Mouse (Mus musculus) forebrain, embryonic 15.5 days (tissue): ENCODE results near the gene Ctps2. TPM values are rescaled to one million over a fixed set of nuclear protein-coding genes. Genes with fewer than 3 reads are reported as not detected.
"Not testable (repeated sequence)": the region's sequence is repeated elsewhere in the genome, so short reads cannot be mapped to it uniquely, and the experiment has no call there.

Experiments used
- ATAC-seq: fragments of 200-750 bp; cut with Nextera tagmentation; replicated peaks from 2 replicates; pipeline ENCODE4 v1.8.0; 2017; ENCODE audit warnings: mild to moderate bottlenecking, moderate TSS enrichment, moderate library complexity
- H3K27ac ChIP-seq: fragments of 300-500 bp; sonication (generic); replicated peaks from 2 replicates; pipeline ENCODE4 v1.5.1; 2015; ENCODE audit warnings: mild to moderate bottlenecking, inconsistent platforms
- H3K27me3 ChIP-seq: fragments of 300-500 bp; sonication (generic); 2 replicates; pipeline ENCODE4 v1.6.1; 2015; ENCODE audit warnings: inconsistent platforms
- H3K36me3 ChIP-seq: fragments of 300-500 bp; sonication (generic); 2 replicates; pipeline ENCODE4 v1.6.1; 2015; ENCODE audit warnings: mild to moderate bottlenecking, inconsistent platforms
- H3K4me1 ChIP-seq: fragments of 300-500 bp; sonication (generic); 2 replicates; pipeline ENCODE4 v1.6.1; 2015; ENCODE audit warnings: inconsistent platforms
- H3K4me2 ChIP-seq: fragments of 300-500 bp; sonication (generic); replicated peaks from 2 replicates; pipeline ENCODE4 v1.6.1; 2015; ENCODE audit warnings: mild to moderate bottlenecking, inconsistent platforms
- H3K4me3 ChIP-seq: fragments of 300-500 bp; sonication (generic); 2 replicates; pipeline ENCODE4 v1.5.1; 2015; ENCODE audit warnings: mild to moderate bottlenecking, inconsistent platforms
- H3K9ac ChIP-seq: fragments of 300-500 bp; sonication (generic); replicated peaks from 2 replicates; pipeline ENCODE4 v1.6.1; 2015; ENCODE audit warnings: mild to moderate bottlenecking, inconsistent platforms
- H3K9me3 ChIP-seq: fragments of 300-500 bp; sonication (generic); 2 replicates; pipeline ENCODE4 v1.6.1; 2016; ENCODE audit warnings: inconsistent platforms
- WGBS: fragments of 180-500 bp; shearing (Covaris S2); methylation state at CpG from one replicate; pipeline ENCODE4 v1.1.7; 2015; ENCODE audit warnings: mixed read lengths; 5-methylcytosine and 5-hydroxymethylcytosine counted together
- polyA plus RNA-seq: library from polyadenylated mRNA; unstranded; fragments of >200 nt; fragmentation: Nextera tagmentation; extraction: Ambion mirVana; gene quantifications from 2 replicates; pipeline ENCODE4 v1.2.1, GENCODE M21; 2015

The Ctps2 gene
- 89.1 and 98.7 TPM in 2 replicates for polyA plus RNA-seq

DNA sequence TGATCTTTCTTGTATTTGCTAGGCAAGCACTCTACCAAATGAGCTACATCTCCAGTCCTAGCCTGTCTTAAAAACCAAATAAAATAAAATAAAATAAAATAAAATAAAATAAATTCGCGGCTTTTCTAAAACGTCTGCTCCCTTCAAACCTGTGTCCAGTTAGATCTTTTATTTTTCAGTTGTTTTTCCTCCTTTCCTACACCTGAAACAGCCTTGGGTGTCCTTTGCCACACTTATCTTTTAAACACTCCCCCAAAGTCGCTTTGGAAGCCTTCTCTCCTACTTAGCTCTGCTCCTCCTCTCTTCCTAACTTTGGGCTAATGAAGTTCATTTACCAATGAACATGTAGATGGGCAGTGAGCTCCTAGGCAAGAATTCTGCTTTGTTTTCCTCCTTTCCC, at the start of gene Ctps2:
Gene Ctps2 (plus strand): TSS at position 301 of the 400 bp plus-strand sequence.
- no peaks in the 10 kb centered on the region for H3K36me3 ChIP-seq
- 22% methylated on average over 4 of the region's 4 CpGs for WGBS
- H3K27ac ChIP-seq = peak within 1 kb of the TSS; percentile 71
- H3K4me1 ChIP-seq = 0 out of 2 replicates have a peak, but pooled peaks cover 7% of the 10 kb centered on the region
- no peaks in the 10 kb centered on the region for H3K27me3 ChIP-seq
- no peaks in the 10 kb centered on the region for H3K9me3 ChIP-seq
- H3K9ac ChIP-seq = peak within 1 kb of the TSS; percentile 70
- ATAC-seq = no peak
- peak within 1 kb of the TSS; percentile 63 for H3K4me3 ChIP-seq
- peak within 1 kb of the TSS; percentile 64 for H3K4me2 ChIP-seq

DNA sequence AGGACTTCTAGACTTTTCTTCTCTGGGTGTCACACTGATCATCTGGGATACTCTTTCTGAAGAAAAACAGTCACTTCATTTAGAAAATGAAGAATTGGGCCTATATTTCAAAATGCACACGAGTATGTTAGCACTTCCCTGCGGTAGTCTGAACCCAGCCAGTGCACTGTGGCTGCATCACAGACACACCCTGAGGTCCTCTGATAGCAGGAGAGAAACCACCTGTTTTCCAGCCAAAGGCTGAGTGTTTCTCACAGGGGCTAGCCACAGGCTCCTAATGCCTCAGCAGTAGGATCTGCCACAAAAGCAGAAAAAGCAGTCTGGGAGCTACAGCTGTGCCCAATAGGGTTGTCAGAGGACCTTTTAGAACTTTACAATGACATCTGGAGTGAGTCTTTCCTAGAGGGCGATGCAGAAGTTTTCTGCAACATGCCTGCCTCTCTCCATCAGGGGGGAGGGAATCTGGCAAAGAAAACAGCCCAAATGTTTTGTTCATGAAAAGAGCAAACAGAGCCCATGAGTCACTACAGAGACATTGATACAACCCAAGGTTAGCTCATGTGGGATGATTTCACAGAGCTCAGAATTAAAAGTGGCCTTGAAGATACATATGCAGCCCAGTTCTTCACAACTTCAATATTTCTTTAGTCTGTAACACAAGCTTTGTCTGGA, 32.6 kb upstream of the Ctps2 start:
- Histone ChIP-seq H3K27me3 (no peaks in the 10 kb centered on the region), H3K4me3 (no peak overlapping the region), H3K36me3 (peaks cover 3% of the 10 kb centered on the region; the same call in 1 of the 2 replicates), H3K9ac (no peak overlapping the region), H3K4me2 (no peak overlapping the region), H3K9me3 (no peaks in the 10 kb centered on the region), H3K27ac (no peak overlapping the region), H3K4me1 (no peaks in the 10 kb centered on the region)
- no peak for ATAC-seq
- 81% methylated on average over 3 of the region's 3 CpGs for WGBS

DNA sequence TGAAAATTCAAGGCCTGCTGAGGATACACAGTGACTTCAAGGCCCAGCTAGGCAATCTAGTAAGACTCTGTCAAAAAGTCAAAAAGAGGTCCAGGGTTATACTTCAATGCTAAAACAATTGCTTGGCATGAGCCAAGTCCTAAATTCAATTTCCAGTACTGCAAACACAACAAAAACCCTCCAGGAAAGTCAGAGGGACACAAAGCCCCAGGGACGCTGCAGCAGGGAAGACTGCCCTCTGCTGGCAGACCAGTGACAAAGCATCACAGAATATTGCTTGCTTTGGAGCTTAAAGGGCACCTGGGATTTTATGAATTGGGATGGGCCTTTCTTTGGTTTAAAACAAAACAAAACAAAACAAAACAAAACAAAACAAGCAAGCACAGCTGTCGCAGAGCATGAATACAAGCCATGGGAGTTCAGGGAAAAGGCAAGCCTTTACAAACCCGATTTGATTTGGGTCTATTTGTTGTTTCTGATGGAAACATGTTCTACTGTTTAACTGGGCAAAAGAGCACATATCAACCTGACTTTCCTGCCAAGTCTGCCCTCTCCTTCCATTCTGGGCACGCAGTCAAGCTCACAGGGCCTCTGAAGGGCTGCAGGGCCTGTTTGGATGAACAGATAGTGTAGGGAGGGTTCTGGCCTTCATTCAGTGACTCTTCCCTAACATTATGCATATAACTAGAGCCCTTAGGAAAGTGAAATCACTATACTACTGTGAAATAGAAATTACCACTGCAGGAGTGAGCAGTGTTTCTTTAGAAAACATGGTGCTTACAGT, 29.1 kb upstream of the Ctps2 start:
- Histone ChIP-seq H3K4me3 (no peak overlapping the region), H3K36me3 (peaks cover 5% of the 10 kb centered on the region; the same call in 1 of the 2 replicates), H3K27ac (no peak overlapping the region), H3K9ac (no peak overlapping the region), H3K9me3 (no peaks in the 10 kb centered on the region), H3K4me1 (no peaks in the 10 kb centered on the region), H3K4me2 (no peak overlapping the region), H3K27me3 (no peaks in the 10 kb centered on the region)
- ATAC-seq = no peak
- 34% methylated on average over 4 of the region's 4 CpGs for WGBS

DNA sequence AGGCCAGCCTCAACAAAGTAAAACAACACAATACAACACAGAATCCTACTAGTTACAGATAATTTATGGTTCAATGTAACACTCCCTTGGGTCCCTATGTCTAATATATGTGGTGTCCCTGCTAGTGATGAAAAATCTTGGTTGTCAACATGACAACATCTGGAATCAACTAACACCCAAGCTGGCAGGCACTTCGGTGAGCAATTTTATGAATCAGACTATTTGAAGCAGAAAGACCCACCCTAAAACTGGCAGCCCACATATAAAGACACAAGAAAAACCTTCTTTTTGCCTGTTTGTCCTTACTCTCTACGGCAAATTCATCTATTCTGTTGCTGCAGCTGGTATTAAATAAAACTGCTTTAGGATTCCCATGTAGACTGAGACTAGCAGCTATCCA, 27.3 kb upstream of the Ctps2 start:
- no peak overlapping the region for H3K9ac ChIP-seq
- H3K4me1 ChIP-seq = no peaks in the 10 kb centered on the region
- H3K36me3 ChIP-seq = peaks cover 11% of the 10 kb centered on the region; the same call in 1 of the 2 replicates
- WGBS = 93% methylated on average over 2 of the region's 2 CpGs
- ATAC-seq = no peak
- no peak overlapping the region for H3K27ac ChIP-seq
- H3K9me3 ChIP-seq = no peaks in the 10 kb centered on the region
- no peaks in the 10 kb centered on the region for H3K27me3 ChIP-seq
- H3K4me3 ChIP-seq = no peak overlapping the region
- no peak overlapping the region for H3K4me2 ChIP-seq

DNA sequence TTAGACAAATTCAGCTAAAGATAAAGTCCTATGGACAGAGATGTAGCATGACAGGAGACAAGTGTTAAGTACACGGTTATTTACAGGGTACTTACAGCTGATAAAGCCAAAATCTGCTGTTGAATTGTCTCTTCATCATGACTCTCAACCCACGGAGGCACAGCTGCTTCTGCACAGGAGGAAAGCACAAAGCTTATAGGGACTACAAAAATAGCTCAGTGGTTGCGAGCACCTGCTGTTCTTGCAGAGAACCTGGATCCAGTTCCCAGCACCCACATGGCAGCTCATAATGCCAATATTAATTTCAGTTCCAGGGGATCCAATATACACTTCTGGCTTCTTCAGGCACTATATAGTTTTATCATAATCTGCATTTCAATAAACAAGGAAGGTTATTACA, 22.8 kb upstream of the Ctps2 start:
- no peak overlapping the region for H3K27ac ChIP-seq
- H3K4me1 ChIP-seq = no peaks in the 10 kb centered on the region
- H3K9me3 ChIP-seq = no peaks in the 10 kb centered on the region
- WGBS = 88% methylated on average over 3 of the region's 3 CpGs
- peaks cover 8% of the 10 kb centered on the region; the same call in 1 of the 2 replicates for H3K36me3 ChIP-seq
- H3K4me3 ChIP-seq = no peak overlapping the region
- H3K9ac ChIP-seq = no peak overlapping the region
- no peak for ATAC-seq
- no peak overlapping the region for H3K4me2 ChIP-seq
- no peaks in the 10 kb centered on the region for H3K27me3 ChIP-seq

DNA sequence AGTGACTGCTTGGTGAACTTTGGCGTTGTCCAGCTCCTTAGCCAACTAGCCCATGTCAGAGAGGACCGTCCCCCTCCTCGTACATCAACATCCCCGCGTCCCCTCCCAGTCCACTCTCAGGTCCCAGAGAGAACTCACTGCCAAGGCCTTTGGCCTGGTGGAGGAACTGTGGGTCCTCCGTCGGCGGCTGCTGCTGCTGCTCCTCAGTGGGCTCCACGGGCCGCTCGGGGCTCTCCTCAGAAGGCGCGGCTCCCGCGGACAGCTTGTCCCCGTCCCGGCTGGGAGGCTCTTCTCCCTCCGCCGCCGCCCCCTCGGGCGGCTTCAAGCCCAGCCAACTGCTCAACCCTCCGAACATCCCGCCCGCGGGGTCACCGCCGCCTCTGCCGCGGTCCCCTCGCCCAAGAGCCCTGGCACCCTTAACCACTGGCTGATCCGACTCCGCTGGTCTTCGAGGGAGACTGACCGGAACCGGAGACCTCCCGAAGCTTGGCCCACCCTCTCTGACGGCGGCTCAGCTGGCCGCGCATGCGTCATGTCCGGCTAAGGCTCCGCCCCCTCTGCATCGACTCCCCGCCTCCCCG, 13.0 kb upstream of the Ctps2 start, which contains the start of gene Syap1:
Gene Syap1 (minus strand): TSS at position 517 of the 581 bp plus-strand sequence.
- H3K9me3 ChIP-seq = no peaks in the 10 kb centered on the region
- no peaks in the 10 kb centered on the region for H3K36me3 ChIP-seq
- peaks cover 11% of the 10 kb centered on the region for H3K4me1 ChIP-seq
- peak within 1 kb of the TSS; percentile 69 for H3K9ac ChIP-seq
- H3K27me3 ChIP-seq = no peaks in the 10 kb centered on the region
- peak within 1 kb of the TSS; percentile 68 for H3K4me3 ChIP-seq
- H3K4me2 ChIP-seq = peak within 1 kb of the TSS; percentile 53
- ATAC-seq = peak; percentile 97
- 24% methylated on average over 46 of the region's 47 CpGs for WGBS
- peak within 1 kb of the TSS; percentile 70 for H3K27ac ChIP-seq

DNA sequence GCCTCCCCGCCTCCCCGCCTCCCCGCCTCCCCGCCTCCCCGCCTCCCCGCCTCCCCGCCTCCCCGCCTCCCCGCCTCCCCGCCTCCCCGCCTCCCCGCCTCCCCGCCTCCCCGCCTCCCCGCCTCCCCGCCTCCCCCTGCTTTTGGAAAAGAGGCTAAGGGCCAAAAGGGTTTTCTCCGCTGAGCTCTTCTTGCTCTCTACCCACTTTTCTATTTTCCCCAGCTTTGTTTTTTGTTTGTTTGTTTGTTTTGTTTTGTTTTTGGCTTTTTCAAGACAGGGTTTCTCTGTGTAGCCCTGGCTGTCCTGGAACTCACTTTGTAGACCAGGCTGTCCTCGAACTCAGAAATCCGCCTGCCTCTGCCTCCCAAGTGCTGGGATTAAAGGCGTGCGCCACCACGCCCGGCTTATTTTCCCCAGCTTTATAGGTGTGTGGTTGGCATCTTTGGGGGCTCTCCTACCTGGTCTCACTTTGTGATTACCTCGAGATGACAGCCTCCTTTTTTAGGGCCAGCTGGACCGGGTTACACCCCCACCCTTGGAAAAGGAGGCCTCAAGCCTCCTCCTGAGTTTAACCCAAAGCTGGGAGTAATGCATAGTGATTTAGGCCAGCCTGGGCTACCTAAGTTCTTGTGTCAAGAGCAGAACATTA, 12.3 kb upstream of the Ctps2 start:
- not testable (repeated sequence) for H3K27ac ChIP-seq, H3K27me3 ChIP-seq, H3K9me3 ChIP-seq, H3K36me3 ChIP-seq, H3K4me2 ChIP-seq, H3K9ac ChIP-seq
- Histone ChIP-seq H3K4me3 (peak overlapping the region; percentile 18), H3K4me1 (peaks cover 11% of the 10 kb centered on the region)
- WGBS = 76% methylated on average over 9 of the region's 25 CpGs
- peak; percentile 64 for ATAC-seq

DNA sequence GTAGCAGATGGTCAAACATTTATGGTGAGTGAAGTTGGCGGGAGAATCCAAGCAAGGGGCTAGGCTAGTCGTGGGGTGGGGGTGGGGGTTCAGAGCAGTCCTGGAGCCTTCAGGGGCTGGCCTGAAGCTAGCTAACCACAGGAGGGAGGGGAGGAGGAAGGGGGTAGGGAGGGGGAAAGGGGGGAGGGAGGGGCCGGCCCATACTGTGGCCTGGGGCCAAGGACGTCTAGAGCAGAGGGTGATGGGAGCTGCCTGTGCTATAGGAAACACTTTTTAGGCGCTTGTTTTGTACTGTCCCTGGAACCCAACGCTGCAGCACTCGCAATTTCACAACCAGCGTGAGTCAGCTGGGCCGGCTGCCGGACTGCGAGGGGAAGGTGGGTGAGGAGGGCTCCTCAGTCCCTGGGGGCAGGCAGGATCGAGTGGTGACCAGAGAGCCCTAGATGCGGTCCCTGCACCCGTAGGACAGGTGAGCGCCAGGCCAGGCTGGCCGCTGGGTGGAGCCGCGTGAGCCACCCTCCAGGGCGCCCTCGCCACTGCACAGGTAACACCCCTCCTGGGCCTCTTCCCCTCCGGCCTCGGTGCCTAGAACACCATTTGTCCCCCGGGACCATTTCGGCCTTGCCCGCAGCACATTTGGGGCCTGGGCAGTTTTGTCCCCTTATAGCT, 467 bp downstream of the Ctps2 start:
- Histone ChIP-seq H3K4me2 (peak overlapping the region; percentile 64), H3K27ac (peak overlapping the region; percentile 71), H3K27me3 (no peaks in the 10 kb centered on the region), H3K9ac (peak overlapping the region; percentile 70), H3K9me3 (no peaks in the 10 kb centered on the region), H3K36me3 (no peaks in the 10 kb centered on the region), H3K4me3 (peak overlapping the region; percentile 63), H3K4me1 (0 out of 2 replicates have a peak, but pooled peaks cover 7% of the 10 kb centered on the region)
- 21% methylated on average over 25 of the region's 25 CpGs for WGBS
- ATAC-seq = peak; percentile 85

DNA sequence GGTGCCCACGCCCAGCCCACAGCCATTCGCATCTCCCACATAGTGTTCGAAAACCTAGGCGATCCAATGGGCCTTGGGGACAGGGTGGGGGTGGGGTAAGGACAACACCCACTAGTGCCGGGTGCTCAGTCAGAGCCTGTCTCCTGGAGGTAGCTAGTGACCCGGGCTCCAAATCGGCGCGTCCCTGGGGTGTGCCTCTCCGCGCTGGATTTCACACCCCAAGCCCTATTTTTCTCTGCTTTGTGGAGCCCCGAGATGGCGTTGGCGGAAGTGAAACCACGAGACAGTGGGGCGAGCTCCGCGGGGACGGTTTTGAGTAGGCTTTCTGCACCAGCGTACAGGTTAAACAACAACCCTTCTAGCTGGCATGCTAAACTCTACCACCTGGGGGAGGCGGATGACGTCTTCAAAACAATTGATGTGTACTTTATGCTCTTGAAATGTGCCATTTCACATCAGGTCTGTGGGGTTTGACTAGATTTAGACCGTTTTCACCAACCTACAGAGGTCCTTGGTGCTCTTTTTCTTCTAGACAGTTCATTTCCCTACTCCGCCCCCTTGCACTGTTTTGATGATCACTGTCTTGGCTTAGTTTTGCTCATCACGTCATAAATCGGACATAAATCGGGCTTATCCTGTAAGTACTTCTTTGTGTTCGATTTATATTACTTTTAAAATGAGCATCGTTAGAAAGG, 1.1 kb downstream of the Ctps2 start:
- no peaks in the 10 kb centered on the region for H3K36me3 ChIP-seq
- peak; percentile 84 for ATAC-seq
- 24% methylated on average over 29 of the region's 29 CpGs for WGBS
- peak overlapping the region; percentile 63 for H3K4me3 ChIP-seq
- peak overlapping the region; percentile 70 for H3K9ac ChIP-seq
- H3K27me3 ChIP-seq = no peaks in the 10 kb centered on the region
- peak overlapping the region; percentile 71 for H3K27ac ChIP-seq
- H3K4me1 ChIP-seq = 0 out of 2 replicates have a peak, but pooled peaks cover 7% of the 10 kb centered on the region
- H3K4me2 ChIP-seq = peak overlapping the region; percentile 64
- no peaks in the 10 kb centered on the region for H3K9me3 ChIP-seq

DNA sequence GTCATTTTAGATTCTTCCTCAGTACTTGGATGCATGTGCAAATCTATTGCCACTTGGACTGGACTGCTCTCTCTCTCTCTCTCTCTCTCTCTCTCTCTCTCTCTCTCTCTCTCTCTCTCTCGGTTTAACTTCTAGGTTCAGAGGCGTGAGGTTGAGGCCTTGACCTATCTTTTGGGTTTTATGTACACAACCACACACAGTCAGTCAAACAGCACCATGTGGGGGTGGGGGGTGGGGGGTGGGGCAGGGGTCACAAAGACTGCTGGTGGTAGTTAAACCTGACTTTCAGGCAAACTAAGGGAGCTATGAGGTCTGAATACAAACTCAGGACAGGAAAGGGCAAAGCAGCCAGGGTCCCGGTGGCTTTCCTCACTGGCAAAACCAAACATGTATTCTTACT, 6.5 kb downstream of the Ctps2 start:
- no peak overlapping the region for H3K4me2 ChIP-seq
- H3K9me3 ChIP-seq = no peaks in the 10 kb centered on the region
- no peak overlapping the region for H3K27ac ChIP-seq
- no peak for ATAC-seq
- no peaks in the 10 kb centered on the region for H3K27me3 ChIP-seq
- peaks cover 6% of the 10 kb centered on the region; the same call in 1 of the 2 replicates for H3K36me3 ChIP-seq
- WGBS = 83% methylated on average over 3 of the region's 3 CpGs
- H3K9ac ChIP-seq = no peak overlapping the region
- H3K4me1 ChIP-seq = 0 out of 2 replicates have a peak, but pooled peaks cover 6% of the 10 kb centered on the region
- no peak overlapping the region for H3K4me3 ChIP-seq

DNA sequence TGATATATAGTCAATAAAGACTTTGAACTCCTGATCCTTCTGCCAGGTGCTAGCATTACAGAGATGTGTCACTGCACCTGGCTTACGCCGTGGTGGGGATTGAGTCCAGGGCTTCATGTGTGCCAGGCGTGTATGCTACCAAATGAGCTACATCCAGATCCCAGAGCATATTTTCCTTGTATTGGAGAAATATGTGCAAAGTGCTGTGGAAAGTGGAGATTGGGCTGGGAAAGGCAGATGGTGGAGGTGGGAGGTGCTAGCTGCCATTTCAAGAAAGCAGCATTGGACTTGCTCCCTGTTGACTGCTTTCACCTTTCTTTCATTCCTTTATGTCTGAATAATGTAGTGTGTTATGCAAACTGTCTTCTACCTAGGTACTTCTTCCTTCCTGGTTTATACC, 12.6 kb downstream of the Ctps2 start:
- Histone ChIP-seq H3K9ac (no peak overlapping the region), H3K36me3 (peaks cover 6% of the 10 kb centered on the region; the same call in 1 of the 2 replicates), H3K9me3 (no peaks in the 10 kb centered on the region), H3K27ac (no peak overlapping the region), H3K4me2 (no peak overlapping the region), H3K4me3 (no peak overlapping the region), H3K27me3 (no peaks in the 10 kb centered on the region), H3K4me1 (no peaks in the 10 kb centered on the region)
- ATAC-seq = no peak
- whole genome bisulfite sequencing = 93% methylated on average over 3 of the region's 3 CpGs
